Mouse (Mus musculus): ENCODE measurements around the gene Lrrc8a. TPM values are rescaled to one million over a fixed set of nuclear protein-coding genes. Genes with fewer than 3 reads are reported as not detected.

Gene Lrrc8a
- total and polyA plus RNA-seq, 3 experiments, result 44.8 to 65.7 (median 59.3) TPM

DNA sequence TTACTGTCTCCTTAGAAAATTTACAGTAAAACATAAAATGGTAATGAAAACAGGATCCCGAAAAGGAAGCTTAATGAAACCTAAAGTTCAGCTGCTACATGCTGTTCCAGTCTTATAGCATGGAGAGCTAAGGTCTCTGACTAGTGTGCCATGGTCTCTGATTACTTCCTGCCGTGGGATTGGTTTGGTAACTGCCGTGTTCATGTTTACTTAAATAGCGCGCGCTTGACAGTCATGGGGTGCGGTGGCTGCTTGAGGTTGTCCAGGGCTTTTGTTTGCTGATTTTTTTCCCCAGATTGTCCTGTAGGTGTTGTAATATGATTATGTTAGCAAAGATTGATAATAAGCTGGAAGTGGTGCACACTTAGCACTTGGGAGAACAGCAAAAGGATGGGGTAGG, 68.6 kb downstream of the Lrrc8a start:
- DNase-seq, result no peak

DNA sequence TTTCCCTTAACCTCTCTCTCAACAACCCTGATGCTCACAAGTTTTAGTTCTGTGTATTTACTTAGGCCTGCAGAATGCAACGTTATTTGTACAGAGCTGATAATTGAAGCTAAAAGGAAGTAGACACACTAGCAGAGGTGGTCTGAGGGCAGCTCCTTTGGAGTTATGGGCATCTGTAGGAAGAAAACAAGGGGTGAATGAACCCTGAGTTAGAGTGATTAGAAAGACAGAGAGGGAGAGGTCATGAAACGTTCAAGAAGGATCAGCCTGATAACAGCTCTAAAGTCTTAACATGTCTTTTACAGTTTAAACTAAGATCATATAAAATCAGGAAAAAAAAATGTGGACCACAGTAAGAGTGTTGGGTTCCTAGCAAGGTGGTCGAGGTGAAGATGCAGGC, 71.8 kb downstream of the Lrrc8a start:
- DNase-seq, result no peak

DNA sequence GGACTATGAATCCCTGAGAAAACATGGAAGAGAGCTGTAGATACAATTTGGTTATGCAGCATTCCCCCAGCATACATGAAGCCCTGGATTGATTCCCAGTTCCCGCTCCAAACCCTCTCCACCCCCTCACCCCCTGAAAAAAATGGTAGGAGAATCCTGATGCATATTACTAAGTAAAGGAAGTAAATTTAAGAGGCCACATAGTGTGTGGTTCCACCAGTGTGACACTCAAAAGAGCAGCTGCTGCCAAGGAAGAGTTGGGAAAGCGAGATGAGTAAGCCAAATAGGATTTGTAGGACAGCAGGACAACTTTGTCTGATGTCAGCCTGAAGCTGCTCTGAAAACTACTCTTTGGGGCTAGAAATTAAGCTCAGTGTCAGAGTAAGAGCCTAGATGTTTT, 74.0 kb downstream of the Lrrc8a start:
- peak; percentile 70 for DNase-seq

Other genes with a start within 250 kb of the Lrrc8a start
- gene Wdr34, start 188.8 kb upstream of the Lrrc8a start, total RNA-seq (2021), result 10 to 100 TPM; 14.7 to 22.0 TPM
- 59.2 and 62.5 TPM in 2 replicates for gene Wdr34, start 188.8 kb upstream of the Lrrc8a start, polyA plus RNA-seq (2012; rRNA removed)
- 100 to 1,000 TPM; 202 to 236 TPM for gene Set, start 180.3 kb upstream of the Lrrc8a start, total RNA-seq (2021)
- gene Set, start 180.3 kb upstream of the Lrrc8a start, polyA plus RNA-seq (2012; rRNA removed), result 94.3 and 101 TPM in 2 replicates
- 1 to 10 TPM; 4.7 to 6.2 TPM for gene Pkn3, start 160.0 kb upstream of the Lrrc8a start, total RNA-seq (2021)
- 5.5 and 8.8 TPM in 2 replicates for gene Pkn3, start 160.0 kb upstream of the Lrrc8a start, polyA plus RNA-seq (2012; rRNA removed)
- 10 to 100 TPM; 16.2 to 18.9 TPM for gene Zdhhc12, start 144.1 kb upstream of the Lrrc8a start, total RNA-seq (2021)
- gene Zdhhc12, start 144.1 kb upstream of the Lrrc8a start, polyA plus RNA-seq (2012; rRNA removed), result 120 and 123 TPM in 2 replicates
- 10 to 100 TPM; 35.0 to 40.2 TPM for gene Zer1, start 113.1 kb upstream of the Lrrc8a start, total RNA-seq (2021)
- gene Zer1, start 113.1 kb upstream of the Lrrc8a start, polyA plus RNA-seq (2012; rRNA removed), result 91.0 and 95.5 TPM in 2 replicates
- gene Tbc1d13, start 104.0 kb upstream of the Lrrc8a start, total RNA-seq (2021), result 10 to 100 TPM; 47.8 to 55.2 TPM
- gene Tbc1d13, start 104.0 kb upstream of the Lrrc8a start, polyA plus RNA-seq (2012; rRNA removed), result 60.2 and 69.7 TPM in 2 replicates
- gene Endog, start 66.2 kb upstream of the Lrrc8a start, total RNA-seq (2021), result 10 to 100 TPM; 29.2 to 42.5 TPM
- gene Endog, start 66.2 kb upstream of the Lrrc8a start, polyA plus RNA-seq (2012; rRNA removed), result 134 and 158 TPM in 2 replicates
- 10 to 100 TPM; 18.7 to 23.6 TPM for gene Spout1, start 59.3 kb upstream of the Lrrc8a start, total RNA-seq (2021)
- gene Spout1, start 59.3 kb upstream of the Lrrc8a start, polyA plus RNA-seq (2012; rRNA removed), result 28.5 and 36.4 TPM in 2 replicates
- 10 to 100 TPM; 22.1 to 23.9 TPM for gene Kyat1, start 31.9 kb upstream of the Lrrc8a start, total RNA-seq (2021)
- gene Kyat1, start 31.9 kb upstream of the Lrrc8a start, polyA plus RNA-seq (2012; rRNA removed), result 28.7 and 37.3 TPM in 2 replicates
- 1 to 10 TPM in 1 of 2 experiments, under 1 TPM in 1; 0.97 to 1.9 TPM for gene Gm28035, start 2.9 kb downstream of the Lrrc8a start, total RNA-seq (2021)
- gene Gm28035, start 2.9 kb downstream of the Lrrc8a start, polyA plus RNA-seq (2012; rRNA removed), result 14.0 and 15.0 TPM in 2 replicates
- gene Phyhd1, start 28.5 kb downstream of the Lrrc8a start, total RNA-seq (2021), result 10 to 100 TPM; 17.5 to 18.0 TPM
- 8.5 and 18.3 TPM in 2 replicates for gene Phyhd1, start 28.5 kb downstream of the Lrrc8a start, polyA plus RNA-seq (2012; rRNA removed)
- not detected for gene Gm28038, start 43.3 kb downstream of the Lrrc8a start, total RNA-seq (2021)
- not detected in 2 replicates for gene Gm28038, start 43.3 kb downstream of the Lrrc8a start, polyA plus RNA-seq (2012; rRNA removed)
- 10 to 100 TPM; 39.5 to 61.5 TPM for gene Dolk, start 48.6 kb downstream of the Lrrc8a start, total RNA-seq (2021)
- 39.0 and 42.2 TPM in 2 replicates for gene Dolk, start 48.6 kb downstream of the Lrrc8a start, polyA plus RNA-seq (2012; rRNA removed)
- gene Nup188, start 48.7 kb downstream of the Lrrc8a start, total RNA-seq (2021), result 10 to 100 TPM; 24.9 to 31.1 TPM
- 54.4 and 66.6 TPM in 2 replicates for gene Nup188, start 48.7 kb downstream of the Lrrc8a start, polyA plus RNA-seq (2012; rRNA removed)
- gene Sh3glb2, start 121.6 kb downstream of the Lrrc8a start, total RNA-seq (2021), result 10 to 100 TPM; 74.8 to 80.1 TPM
- 270 and 325 TPM in 2 replicates for gene Sh3glb2, start 121.6 kb downstream of the Lrrc8a start, polyA plus RNA-seq (2012; rRNA removed)
- gene Miga2, start 126.5 kb downstream of the Lrrc8a start, total RNA-seq (2021), result 100 to 1,000 TPM in 1 of 2 experiments, 10 to 100 TPM in 1; 71.7 to 111 TPM
- 55.8 and 68.1 TPM in 2 replicates for gene Miga2, start 126.5 kb downstream of the Lrrc8a start, polyA plus RNA-seq (2012; rRNA removed)
- 10 to 100 TPM; 16.5 to 21.9 TPM for gene Dolpp1, start 154.5 kb downstream of the Lrrc8a start, total RNA-seq (2021)
- 70.6 and 82.0 TPM in 2 replicates for gene Dolpp1, start 154.5 kb downstream of the Lrrc8a start, polyA plus RNA-seq (2012; rRNA removed)
- 100 to 1,000 TPM; 216 to 274 TPM for gene Crat, start 178.1 kb downstream of the Lrrc8a start, total RNA-seq (2021)
- 326 and 448 TPM in 2 replicates for gene Crat, start 178.1 kb downstream of the Lrrc8a start, polyA plus RNA-seq (2012; rRNA removed)
- 100 to 1,000 TPM; 124 to 147 TPM for gene Ptpa, start 178.3 kb downstream of the Lrrc8a start, total RNA-seq (2021)
- 235 and 242 TPM in 2 replicates for gene Ptpa, start 178.3 kb downstream of the Lrrc8a start, polyA plus RNA-seq (2012; rRNA removed)
- 1 to 10 TPM; 2.4 to 7.8 TPM for gene Ier5l, start 236.5 kb downstream of the Lrrc8a start, total RNA-seq (2021)
- gene Ier5l, start 236.5 kb downstream of the Lrrc8a start, polyA plus RNA-seq (2012; rRNA removed), result 30.6 and 39.4 TPM in 2 replicates

Measured in adrenal gland, adult 2 months (tissue).